Mouse (Mus musculus) heart, adult 2 months (tissue): ENCODE results near the gene Gata3. TPM values are rescaled to one million over a fixed set of nuclear protein-coding genes. Genes with fewer than 3 reads are reported as not detected.

Experiments used
- DNase-seq, 2 experiments: peaks; one replicate each; pipeline ENCODE4 v3.0.0; 2021
- H3K27ac ChIP-seq: fragments of 200-600 bp; 2 replicates; pipeline ENCODE4 v1.8.1; 2022
- H3K27me3 ChIP-seq: fragments of 200-500 bp; 2 replicates; pipeline ENCODE4 v1.6.1; 2012; ENCODE audit warnings: mild to moderate bottlenecking, low read length, inconsistent platforms, mixed read lengths; ENCODE audit not compliant: control insufficient read depth, insufficient read depth
- H3K36me3 ChIP-seq: fragments of 200-500 bp; 2 replicates; pipeline ENCODE4 v1.6.1; 2012; ENCODE audit warnings: low read length, inconsistent platforms; ENCODE audit not compliant: control insufficient read depth, insufficient read depth
- H3K4me1 ChIP-seq: fragments of 200-500 bp; 2 replicates; pipeline ENCODE4 v1.6.1; 2011; ENCODE audit warnings: low read length; ENCODE audit not compliant: control insufficient read depth, insufficient read depth
- H3K4me3 ChIP-seq: fragments of 200-600 bp; 2 replicates; pipeline ENCODE4 v1.8.1; 2022
- H3K79me2 ChIP-seq: fragments of 200-500 bp; replicated peaks from 2 replicates; pipeline ENCODE4 v1.6.1; 2012; ENCODE audit warnings: mild to moderate bottlenecking, inconsistent platforms, low read length, moderate library complexity, mixed read lengths; ENCODE audit not compliant: control insufficient read depth, insufficient read depth
- H3K9ac ChIP-seq: fragments of 200-500 bp; 2 replicates; pipeline ENCODE4 v1.6.1; 2012; ENCODE audit warnings: low read depth, mild to moderate bottlenecking, control low read depth, inconsistent platforms, low read length, mixed read lengths
- CTCF ChIP-seq: fragments of 200-600 bp; IDR thresholded peaks from 2 replicates; pipeline ENCODE4 v1.8.1; 2022; ENCODE audit warnings: antibody characterized with exemption, mild to moderate bottlenecking, moderate library complexity
- EP300 ChIP-seq: fragments of 200-500 bp; IDR thresholded peaks from 2 replicates; pipeline ENCODE4 v1.6.1; 2011; ENCODE audit warnings: low read depth, low read length, control low read depth; ENCODE audit not compliant: insufficient read depth
- POLR2A ChIP-seq: fragments of 200-500 bp; IDR thresholded peaks from 2 replicates; pipeline ENCODE4 v1.6.1; 2011; ENCODE audit warnings: mild to moderate bottlenecking, low read depth, low read length, control low read depth; ENCODE audit not compliant: insufficient read depth
- WGBS: fragments of 180-500 bp; shearing (Covaris S2); methylation state at CpG from one replicate; pipeline ENCODE4 v1.1.7; 2018; 5-methylcytosine and 5-hydroxymethylcytosine counted together
- intact Hi-C: fragments of 180-260 bp; cut with DNase I; formaldehyde crosslinking; loops from one replicate; pipeline ENCODE4 v1.15.1; 2025
- polyA plus RNA-seq: library from polyadenylated mRNA; depleted of rRNA; stranded (reverse); fragments of >200 nt; gene quantifications from 2 replicates; pipeline ENCODE4 v1.2.3, GENCODE M21; 2012
- total RNA-seq, 2 experiments: library from RNA; stranded (reverse); gene quantifications; 2 replicates each; pipeline ENCODE4 v1.2.3; 2021

The Gata3 gene
- total and polyA plus RNA-seq, 3 experiments, result 0.57 to 0.91 (median 0.59) TPM

DNA sequence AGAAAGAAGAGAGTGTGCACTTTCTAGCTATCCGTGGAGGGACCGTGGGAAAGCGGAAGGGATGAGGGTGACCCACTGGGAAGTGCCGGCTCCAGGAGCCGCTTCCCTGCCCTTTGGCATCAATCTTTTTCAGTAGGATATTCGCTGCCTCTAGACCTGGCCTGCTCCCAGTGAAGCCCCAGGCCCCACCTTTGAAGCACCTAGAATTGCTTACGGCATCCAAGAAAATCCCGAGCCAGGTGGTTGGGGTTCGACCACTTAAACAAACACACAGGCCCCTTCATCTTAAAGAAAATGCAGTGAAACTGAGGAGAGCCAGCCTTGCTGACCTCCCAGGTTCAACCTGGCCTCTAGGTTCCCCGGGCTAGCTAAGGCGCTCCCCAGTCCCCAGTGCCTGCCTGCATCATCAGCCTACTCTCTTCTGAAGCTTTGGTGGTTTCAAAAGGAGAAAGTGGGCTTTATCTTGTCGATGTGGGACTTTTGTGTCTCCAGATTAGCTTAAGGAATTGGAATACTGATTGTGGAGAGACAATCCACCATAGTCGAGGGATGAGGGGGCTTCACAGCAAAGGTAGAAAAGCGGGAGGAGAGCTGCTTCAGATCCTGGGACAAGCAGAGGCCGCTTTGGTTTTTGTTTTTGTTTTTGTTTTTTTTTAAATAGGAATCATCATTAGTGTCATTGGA lies 5.2 kb downstream of the Gata3 start:
- 21% methylated on average over 15 of the region's 15 CpGs for WGBS
- Histone ChIP-seq H3K27me3 (peaks cover 38% of the 10 kb centered on the region), H3K9ac (no peak overlapping the region), H3K36me3 (no peaks in the 10 kb centered on the region), H3K4me3 (no peak overlapping the region), H3K4me1 (no peaks in the 10 kb centered on the region), H3K79me2 (no peaks in the 10 kb centered on the region), H3K27ac (no peak overlapping the region)
- intact Hi-C loops, result loop anchor here (5.0 kb wide), 1 partner anchor 123 kb away; no protein-coding TSS in a partner anchor
- TF ChIP-seq POLR2A, result no peak
- no peak for TF ChIP-seq EP300
- TF ChIP-seq CTCF, result no peak
- no peak for DNase-seq

DNA sequence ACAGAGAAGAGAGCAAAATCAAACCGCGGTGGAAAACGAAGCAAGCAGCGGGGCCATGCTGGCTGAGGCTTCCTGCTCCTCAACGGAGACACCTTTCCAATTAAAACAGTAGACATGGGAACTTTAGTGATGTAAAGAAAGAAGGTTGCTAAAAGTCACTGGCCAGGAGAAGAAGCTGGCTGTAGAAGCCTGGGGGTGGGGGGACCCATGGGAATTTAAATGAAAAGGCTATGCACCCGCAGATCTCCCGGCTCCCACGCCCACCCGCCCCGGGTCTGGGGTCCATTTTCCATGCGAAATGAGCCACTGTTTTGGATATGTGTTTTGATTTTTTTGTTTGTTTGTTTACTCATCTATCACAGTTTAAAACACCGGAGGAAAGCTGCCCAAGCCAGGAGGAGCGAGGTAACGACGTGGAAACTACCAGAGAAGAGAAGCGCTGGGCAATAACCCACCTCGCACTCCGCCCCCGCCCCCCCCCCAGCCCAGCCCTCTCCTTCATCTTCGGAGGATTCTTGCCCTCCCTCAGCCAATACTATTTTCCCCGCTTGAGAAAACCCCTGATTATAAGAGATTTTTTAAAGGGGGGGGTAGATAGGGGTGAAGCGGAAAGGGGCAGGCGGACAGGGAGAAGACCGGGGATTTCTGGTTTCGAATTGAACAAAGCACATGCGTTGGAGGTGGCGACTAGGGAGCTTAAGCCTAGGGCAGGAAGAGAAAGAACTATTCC lies 5.9 kb downstream of the Gata3 start:
- Histone ChIP-seq H3K4me1 (no peaks in the 10 kb centered on the region), H3K27ac (no peak overlapping the region), H3K36me3 (no peaks in the 10 kb centered on the region), H3K27me3 (peaks cover 33% of the 10 kb centered on the region), H3K4me3 (no peak overlapping the region), H3K79me2 (no peaks in the 10 kb centered on the region), H3K9ac (no peak overlapping the region)
- DNase-seq, result no peak
- intact Hi-C loops, result loop anchor here (5.0 kb wide), 1 partner anchor 123 kb away; no protein-coding TSS in a partner anchor
- WGBS, result 3% methylated on average over 25 of the region's 27 CpGs
- TF ChIP-seq POLR2A (no peak), EP300 (no peak), CTCF (no peak)

DNA sequence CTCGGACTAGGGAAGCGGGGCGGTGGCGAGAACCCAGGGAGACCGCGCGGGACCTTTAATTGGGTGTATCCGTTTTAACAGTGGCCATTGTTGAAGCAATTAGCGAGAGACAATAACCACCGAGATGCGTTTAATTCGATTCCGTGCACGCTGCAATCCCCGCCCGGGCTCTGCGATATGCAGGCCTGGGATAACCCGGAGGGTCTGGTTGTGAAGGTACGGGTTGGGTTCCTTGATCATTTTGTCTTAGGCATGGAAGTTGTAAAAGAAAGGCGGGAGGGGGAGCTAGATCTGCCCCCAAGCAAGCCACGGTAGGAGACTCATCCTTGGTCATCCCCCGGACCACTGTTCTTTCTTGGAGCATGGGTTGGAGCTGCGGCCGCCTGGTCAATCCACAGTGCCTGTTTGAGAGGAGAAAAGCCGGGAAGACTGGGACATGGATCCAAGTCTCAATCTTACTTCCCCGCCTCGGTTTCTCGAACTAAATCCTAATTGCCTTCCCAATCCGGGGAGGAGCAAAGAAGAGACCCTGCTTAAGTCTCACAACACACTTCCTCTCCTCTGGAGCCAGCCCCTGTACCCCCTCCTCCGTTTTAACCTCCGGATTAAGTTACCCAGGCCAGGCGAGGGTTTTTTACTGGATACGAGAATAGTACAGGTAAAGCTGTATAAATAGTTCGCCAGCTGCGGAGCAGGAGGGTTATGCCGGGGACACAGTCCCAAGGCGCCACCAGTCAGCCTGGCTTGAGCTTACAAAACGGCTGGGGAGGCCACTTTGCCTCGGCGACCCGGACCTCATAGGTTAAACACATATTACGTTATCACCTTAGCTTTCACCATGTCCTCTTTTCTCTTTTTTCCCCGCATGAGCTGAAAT lies 6.7 kb downstream of the Gata3 start:
- DNase-seq, result peak in 1 of 2 experiments; percentile 56

DNA sequence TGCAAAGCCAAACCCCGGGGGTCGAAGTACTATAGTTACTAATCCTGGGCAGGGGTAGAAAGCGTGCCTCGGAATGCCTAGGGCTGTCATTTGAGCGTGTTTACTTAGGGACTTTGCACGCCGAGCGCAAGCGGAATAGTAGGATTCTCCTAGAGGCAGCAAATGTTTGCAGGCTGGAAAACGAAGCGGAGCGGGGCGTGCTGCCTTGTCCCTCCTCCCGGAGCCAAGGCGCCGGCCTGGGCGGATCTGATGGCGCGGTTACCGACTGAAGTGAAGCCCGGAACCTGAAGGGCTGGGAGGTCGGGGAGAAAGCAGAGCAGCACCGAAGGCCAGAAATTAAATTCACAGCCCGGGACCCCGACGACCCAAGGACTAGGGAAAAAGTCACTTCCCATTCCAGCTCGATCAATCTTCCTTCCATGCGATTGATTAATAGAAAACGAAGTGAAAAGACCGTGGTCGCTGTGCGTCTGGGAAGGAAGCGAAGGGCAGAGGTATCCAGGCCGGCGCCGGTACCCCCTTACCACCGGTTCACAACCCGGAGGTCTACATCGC lies 7.4 kb downstream of the Gata3 start:
- peak; percentile 52 to 69 for DNase-seq
- H3K4me1 ChIP-seq, result no peaks in the 10 kb centered on the region
- no peak overlapping the region for H3K27ac ChIP-seq
- peaks cover 27% of the 10 kb centered on the region for H3K27me3 ChIP-seq
- no peak for TF ChIP-seq CTCF
- TF ChIP-seq EP300, result no peak
- TF ChIP-seq POLR2A, result no peak
- WGBS, result 2% methylated on average over 39 of the region's 39 CpGs
- H3K4me3 ChIP-seq, result peak overlapping the region; percentile 45
- peak overlapping the region; percentile 29; the same call in 1 of the 2 replicates for H3K9ac ChIP-seq
- H3K36me3 ChIP-seq, result no peaks in the 10 kb centered on the region
- intact Hi-C loops, result loop anchor here (5.0 kb wide), 1 partner anchor 125 kb away; no protein-coding TSS in a partner anchor
- no peaks in the 10 kb centered on the region for H3K79me2 ChIP-seq

More for the DNA sequence above, 6.7 kb downstream of the Gata3 start:
- peaks cover 31% of the 10 kb centered on the region for H3K27me3 ChIP-seq
- H3K4me1 ChIP-seq, result no peaks in the 10 kb centered on the region
- WGBS, result 4% methylated on average over 43 of the region's 43 CpGs
- H3K36me3 ChIP-seq, result no peaks in the 10 kb centered on the region
- TF ChIP-seq POLR2A, result no peak
- TF ChIP-seq EP300, result no peak
- no peak for TF ChIP-seq CTCF
- no peaks in the 10 kb centered on the region for H3K79me2 ChIP-seq
- H3K27ac ChIP-seq, result no peak overlapping the region
- peak overlapping the region; percentile 29; the same call in 1 of the 2 replicates for H3K9ac ChIP-seq
- peak overlapping the region; percentile 45 for H3K4me3 ChIP-seq
- intact Hi-C loops, result loop anchor here (5.0 kb wide), 1 partner anchor 124 kb away; no protein-coding TSS in a partner anchor

DNA sequence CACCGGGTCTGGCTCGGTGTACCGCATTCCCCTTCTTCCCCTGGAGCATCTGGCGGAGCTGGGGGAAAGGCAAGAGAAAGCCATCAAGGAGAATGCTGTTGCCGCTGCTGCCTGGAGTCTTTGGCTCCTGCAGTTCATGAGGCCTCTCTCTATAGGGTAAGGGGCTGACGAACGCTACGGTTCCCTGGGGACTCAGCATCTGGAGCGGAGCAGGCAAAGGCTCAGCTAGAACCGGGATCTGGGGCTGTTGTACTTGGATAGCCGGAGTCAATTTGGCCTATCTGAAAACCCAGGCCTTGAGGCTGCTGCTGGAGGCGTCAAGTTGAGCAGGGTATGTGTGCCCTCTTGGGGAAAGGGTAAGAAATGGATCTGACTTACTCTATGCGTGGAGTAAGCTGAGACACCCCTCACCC lies 8.2 kb downstream of the Gata3 start:
- peak in 1 of 2 experiments; percentile 35 for DNase-seq
- TF ChIP-seq EP300 (no peak), POLR2A (no peak), CTCF (no peak)
- Histone ChIP-seq H3K4me1 (no peaks in the 10 kb centered on the region), H3K36me3 (no peaks in the 10 kb centered on the region), H3K9ac (no peak overlapping the region), H3K27me3 (peaks cover 26% of the 10 kb centered on the region), H3K4me3 (no peak overlapping the region), H3K27ac (no peak overlapping the region), H3K79me2 (no peaks in the 10 kb centered on the region)
- 15% methylated on average over 13 of the region's 13 CpGs for WGBS
- intact Hi-C loops, result loop anchor here (5.0 kb wide), 1 partner anchor 126 kb away; no protein-coding TSS in a partner anchor
